Mouse (Mus musculus): ENCODE results near the gene Npc1l1.
"Not testable (repeated sequence)": the region's sequence is repeated elsewhere in the genome, so short reads cannot be mapped to it uniquely, and the experiment has no call there.

Gene Npc1l1

GRCm38 (mm10) chr11:6230012-6230411, at the start of gene Npc1l1:
Gene Npc1l1, minus strand, starts transcription at chr11:6230143.
- no peak for DNase-seq (ENCODE audit: low spot score in 2 of 2)

- DNase-seq (ENCODE audit: low spot score in 2 of 2): no peak
Measured at GRCm38 (mm10) chr11:6276466-6276865, 46.5 kb upstream of the Npc1l1 start.

- no peak for DNase-seq (ENCODE audit: low spot score in 2 of 2)
Measured at GRCm38 (mm10) chr11:6275094-6275484, 45.1 kb upstream of the Npc1l1 start.

GRCm38 (mm10) chr11:6274387-6275093, 44.6 kb upstream of the Npc1l1 start, which contains the start of gene Tmed4:
Gene Tmed4, minus strand, starts transcription at chr11:6274870.
- DNase-seq (ENCODE audit: low spot score in 2 of 2): peak; percentile 98 to 99

- DNase-seq (ENCODE audit: low spot score in 2 of 2): no peak
Measured at GRCm38 (mm10) chr11:6273607-6274006, 43.7 kb upstream of the Npc1l1 start.

- peak; percentile 93 to 97 for DNase-seq (ENCODE audit: low spot score in 2 of 2)
Measured at GRCm38 (mm10) chr11:6267320-6268254, 37.6 kb upstream of the Npc1l1 start, which contains the start of gene Ddx56. Gene Ddx56, minus strand, starts transcription at chr11:6267772.

- no peak for DNase-seq (ENCODE audit: low spot score in 2 of 2)
Measured at GRCm38 (mm10) chr11:6266621-6267020, 36.7 kb upstream of the Npc1l1 start.

- DNase-seq (ENCODE audit: low spot score in 2 of 2): peak; percentile 85 to 88
Measured at GRCm38 (mm10) chr11:6261434-6262082, 31.6 kb upstream of the Npc1l1 start.

GRCm38 (mm10) chr11:6259413-6259812, 29.5 kb upstream of the Npc1l1 start:
- no peak for DNase-seq (ENCODE audit: low spot score in 2 of 2)

- DNase-seq (ENCODE audit: low spot score in 2 of 2): no peak
Measured at GRCm38 (mm10) chr11:6256490-6257072, 26.6 kb upstream of the Npc1l1 start.

GRCm38 (mm10) chr11:6254602-6255001, 24.7 kb upstream of the Npc1l1 start:
- DNase-seq (ENCODE audit: low spot score in 2 of 2): not testable (repeated sequence)

- DNase-seq (ENCODE audit: low spot score in 2 of 2): no peak
Measured at GRCm38 (mm10) chr11:6252824-6253223, 22.9 kb upstream of the Npc1l1 start.

- DNase-seq (ENCODE audit: low spot score in 2 of 2): no peak
Measured at GRCm38 (mm10) chr11:6252248-6252647, 22.3 kb upstream of the Npc1l1 start.

GRCm38 (mm10) chr11:6244707-6245106, 14.8 kb upstream of the Npc1l1 start:
- DNase-seq (ENCODE audit: low spot score in 2 of 2): no peak

GRCm38 (mm10) chr11:6233025-6233424, 3.1 kb upstream of the Npc1l1 start:
- DNase-seq (ENCODE audit: low spot score in 2 of 2): no peak

- DNase-seq (ENCODE audit: low spot score in 2 of 2): peak; percentile 56 to 64
Measured at GRCm38 (mm10) chr11:6224541-6225229, 5.3 kb downstream of the Npc1l1 start.

- DNase-seq (ENCODE audit: low spot score in 2 of 2): no peak
Measured at GRCm38 (mm10) chr11:6222187-6222586, 7.8 kb downstream of the Npc1l1 start.

- DNase-seq (ENCODE audit: low spot score in 2 of 2): no peak
Measured at GRCm38 (mm10) chr11:6219967-6220366, 10.0 kb downstream of the Npc1l1 start.

GRCm38 (mm10) chr11:6218189-6218896, 11.6 kb downstream of the Npc1l1 start:
- no peak for DNase-seq (ENCODE audit: low spot score in 2 of 2)

- DNase-seq (ENCODE audit: low spot score in 2 of 2): no peak
Measured at GRCm38 (mm10) chr11:6216834-6217233, 13.1 kb downstream of the Npc1l1 start.

All from right cerebral cortex, adult 2 months (tissue).